Mouse (Mus musculus): ENCODE data around the gene Bmp8b.

GRCm38 (mm10) chr4:123155840-123156239, 50.9 kb downstream of the Bmp8b start:
- TF ChIP-seq POLR2A (IDR thresholded peaks at IDR 0.05; ENCODE audit: borderline replicate concordance, low read depth, low read length) (no peak), CTCF (IDR thresholded peaks at IDR 0.05; ENCODE audit: low read depth, low read length) (no peak)

Data from bone marrow macrophage, adult 2 months (primary cell).